In genomic region chr17:67136421-67136820, GRCm38 (mm10) we compare ENCODE assay signal across 15 mouse cellular contexts.
DNase-seq lines count a peak whose midpoint lies in the region; ATAC-seq lines count a peak whose summit lies in the region.
"Had no signal": no experiment of that assay in that cellular context is flagged by ENCODE, and none has a peak within 500 bp of the region (broad histone marks: within the 10 kb centered on the region; RNA-seq: fewer than 3 reads in every experiment).

No protein-coding gene starts in this region.

- intact Hi-C loops in heart, postnatal 36 days (cut with DNase I), result loop anchor here (5.0 kb wide), 1 partner anchor 171 kb away; no protein-coding TSS in a partner anchor

- no peak overlapping the region for H3K9ac ChIP-seq in neural tube, embryonic 15.5 days (replicated peaks)
- H3K9ac ChIP-seq: limb, embryonic 12.5 days; liver, postnatal 0 days had no signal

- no peak overlapping the region for H3K4me2 ChIP-seq in neural tube, embryonic 15.5 days
- H3K4me2 ChIP-seq: limb, embryonic 12.5 days had no signal

- DNase-seq in heart, adult 18-20 months, result peak; percentile 39 to 59
- no peak for DNase-seq in heart, postnatal 36 days
- peak; percentile 14 for DNase-seq in retina, postnatal 1 day
- DNase-seq in retina, embryonic 14.5 days (ENCODE audit: low spot score), result no peak
- peak; percentile 18 for DNase-seq in limb, embryonic 10.5 days (ENCODE audit: low spot score)
- DNase-seq in kidney, postnatal 4 days, result no peak
- DNase-seq: adrenal gland, postnatal 25 days; embryo, embryonic 11 days; kidney, adult 18-20 months; liver, postnatal 0 days had no signal

- H3K4me3 ChIP-seq in limb, embryonic 10.5 days, result no peak overlapping the region
- no peak overlapping the region for H3K4me3 ChIP-seq in neural tube, embryonic 15.5 days (replicated peaks)
- H3K4me3 ChIP-seq: erythroblast, embryonic 14.5 days; limb, embryonic 12.5 days had no signal

- no peaks in the 10 kb centered on the region for H3K9me3 ChIP-seq in limb, embryonic 10.5 days (replicated peaks)
- H3K9me3 ChIP-seq in neural tube, embryonic 15.5 days (replicated peaks), result no peaks in the 10 kb centered on the region
- H3K9me3 ChIP-seq: limb, embryonic 12.5 days had no signal

- H3K4me1 ChIP-seq in limb, embryonic 10.5 days, result peaks cover 10% of the 10 kb centered on the region
- H3K4me1 ChIP-seq in neural tube, embryonic 15.5 days, result peaks cover 22% of the 10 kb centered on the region

- H3K36me3 ChIP-seq in limb, embryonic 10.5 days, result no peaks in the 10 kb centered on the region
- H3K36me3 ChIP-seq in neural tube, embryonic 15.5 days, result no peaks in the 10 kb centered on the region
- H3K36me3 ChIP-seq: G1E; limb, embryonic 12.5 days had no signal

- ATAC-seq in neural tube, embryonic 15.5 days (ENCODE audit: low FRiP score), result no peak
- ATAC-seq: liver, postnatal 0 days had no signal

- WGBS in limb, embryonic 10.5 days, result 86% methylated on average over 8 of the region's 8 CpGs
- 73% methylated on average over 8 of the region's 8 CpGs for WGBS in neural tube, embryonic 15.5 days

- no peaks in the 10 kb centered on the region for H3K27me3 ChIP-seq in limb, embryonic 10.5 days (ENCODE audit: low read depth, poor library complexity, severe bottlenecking)
- H3K27me3 ChIP-seq in neural tube, embryonic 15.5 days (replicated peaks), result no peaks in the 10 kb centered on the region

- no peak overlapping the region for H3K27ac ChIP-seq in limb, embryonic 10.5 days
- no peak overlapping the region for H3K27ac ChIP-seq in neural tube, embryonic 15.5 days (replicated peaks)
- H3K27ac ChIP-seq: limb, embryonic 12.5 days; macrophage had no signal

Comparison
In these comparisons a context has a peak if more than half of its experiments do, and no peak if none do; other contexts are left out.
1. DNase-seq: peak in heart, adult 18-20 months (2 of 2), retina, postnatal 1 day (single experiment) and limb, embryonic 10.5 days (single experiment); none in heart, postnatal 36 days (0 of 2), retina, embryonic 14.5 days (single experiment) and kidney, postnatal 4 days (0 of 2).